Mouse (Mus musculus) kidney, adult 2 months (tissue): ENCODE data around the gene Slc16a9.

Source experiments
- CTCF ChIP-seq: fragments of 200-500 bp; conservative IDR thresholded peaks from 2 replicates; pipeline ENCODE4 v1.5.1; 2011; ENCODE audit warnings: low read depth, mild to moderate bottlenecking, control low read depth, low read length, moderate library complexity, mixed read lengths; ENCODE audit not compliant: insufficient read depth, insufficient read length
- POLR2A ChIP-seq: fragments of 200-500 bp; IDR thresholded peaks from one replicate; pipeline ENCODE4 v1.6.1; 2011; ENCODE audit warnings: low read depth, low read length, control low read depth

GRCm38 (mm10) chr10:70244921-70245558, at the start of gene Slc16a9:
- TF ChIP-seq POLR2A (no peak), CTCF (no peak; the same call in 1 of the 2 replicates)
